9 mouse cellular contexts compared by ENCODE assay signal in the genomic region with DNA sequence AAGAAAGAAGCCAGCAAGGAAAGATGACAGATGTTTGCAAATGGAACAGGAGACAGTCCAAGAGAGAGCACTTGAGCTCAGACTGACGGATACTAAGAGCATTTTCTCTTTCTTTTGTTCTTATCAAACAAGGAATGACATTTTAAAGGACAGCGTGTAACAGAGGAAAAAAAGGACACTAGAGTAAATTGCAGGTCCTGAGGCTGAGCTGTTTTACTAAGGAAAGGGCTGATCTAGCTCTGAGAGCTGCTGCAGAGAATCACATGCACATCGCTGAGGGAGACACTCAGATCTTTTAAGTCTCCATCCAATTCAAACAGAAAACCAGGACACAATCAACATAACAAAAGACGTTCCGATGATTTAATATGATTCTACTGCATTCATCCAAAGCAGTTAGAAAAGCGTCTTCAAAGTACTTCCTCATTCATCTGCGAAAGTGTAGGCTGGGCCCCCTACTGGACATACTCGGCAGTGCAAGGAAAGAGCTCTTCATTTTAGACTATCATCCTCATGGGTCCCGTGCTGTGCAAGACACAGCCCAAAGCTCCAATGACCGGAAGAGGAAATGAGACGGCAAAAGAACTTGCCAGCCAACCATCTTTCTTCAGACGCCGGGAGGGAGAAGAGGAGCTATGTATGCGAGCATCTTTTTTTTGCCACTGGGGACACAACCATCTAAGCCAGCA.
A peak's percentile ranks its signal among the peaks of the same experiment; 100 is the strongest.
DNase-seq lines count a peak whose midpoint lies in the region; ATAC-seq and TF ChIP-seq lines count a peak whose summit lies in the region.
"Had no signal": no experiment of that assay in that cellular context is flagged by ENCODE, and none has a peak within 500 bp of the region (broad histone marks: within the 10 kb centered on the region; RNA-seq: fewer than 3 reads in every experiment).

No protein-coding gene starts in this region.

- H3K36me3 ChIP-seq in midbrain, embryonic 10.5 days, result no peaks in the 10 kb centered on the region
- H3K36me3 ChIP-seq in small intestine, adult 2 months (ENCODE audit: control insufficient read depth, insufficient read depth, low read length), result no peaks in the 10 kb centered on the region

- TF ChIP-seq CTCF in small intestine, adult 2 months (IDR thresholded peaks at IDR 0.05; ENCODE audit: extremely low read depth, insufficient read length, insufficient replicate concordance, low read depth, low read length), result peak; percentile 20; the same call in 1 of the 2 replicates

- no peak for TF ChIP-seq POLR2A in small intestine, adult 2 months (IDR thresholded peaks at IDR 0.05; ENCODE audit: low read depth, low read length)

- ATAC-seq in CD4-positive, CD25-positive, alpha-beta regulatory T cell, adult 4 months, result no peak

- H3K27ac ChIP-seq in midbrain, embryonic 10.5 days (replicated peaks), result no peak overlapping the region
- no peak overlapping the region for H3K27ac ChIP-seq in small intestine, adult 2 months (ENCODE audit: insufficient read depth, low read depth, low read length)

- no peaks in the 10 kb centered on the region for H3K9me3 ChIP-seq in midbrain, embryonic 10.5 days (replicated peaks)

- peaks cover 14% of the 10 kb centered on the region; the same call in 1 of the 2 replicates for H3K4me1 ChIP-seq in midbrain, embryonic 10.5 days
- H3K4me1 ChIP-seq in small intestine, adult 2 months (ENCODE audit: control insufficient read depth, insufficient read depth, insufficient read length, low read length), result no peaks in the 10 kb centered on the region

- peak overlapping the region; percentile 29; the same call in 1 of the 2 replicates for H3K4me3 ChIP-seq in midbrain, embryonic 10.5 days
- H3K4me3 ChIP-seq in small intestine, adult 2 months (ENCODE audit: low read depth, low read length), result no peak overlapping the region
- H3K4me3 ChIP-seq: myocyte had no signal

- no peaks in the 10 kb centered on the region for H3K27me3 ChIP-seq in midbrain, embryonic 10.5 days (ENCODE audit: low read depth, poor library complexity, severe bottlenecking)
- no peaks in the 10 kb centered on the region for H3K27me3 ChIP-seq in small intestine, adult 2 months (ENCODE audit: control insufficient read depth, insufficient read depth, low read length)

- peak; percentile 2 for DNase-seq in CD4-positive, CD25-positive, alpha-beta regulatory T cell, adult 2 months (ENCODE audit: low read depth, low spot score)
- DNase-seq in cerebellum, postnatal 10 days, result peak; percentile 90 to 95
- peak; percentile 70 to 84 for DNase-seq in frontal cortex, postnatal 14 days (ENCODE audit: low spot score in 2 of 2)
- DNase-seq in hindlimb bud, embryonic 11.5 days (ENCODE audit: extremely low spot score, low read depth, low spot score), result peak; percentile 28
- peak; percentile 55 to 90 for DNase-seq in left cerebral cortex, adult 9 months (ENCODE audit: low spot score in 2 of 2)
- DNase-seq in midbrain, embryonic 10.5 days (ENCODE audit: low spot score), result peak; percentile 78

- 39% methylated on average over 14 of the region's 14 CpGs for WGBS in midbrain, embryonic 10.5 days
- 39% methylated on average over 14 of the region's 14 CpGs for WGBS in small intestine, adult 2 months

Comparison
In these comparisons a context has a peak if more than half of its experiments do, and no peak if none do; other contexts are left out.
1. DNase-seq: peak in every context shown above with its lines; median percentile 92 in cerebellum, postnatal 10 days; 78 in midbrain, embryonic 10.5 days; 77 in frontal cortex, postnatal 14 days; 72 in left cerebral cortex, adult 9 months; 28 in hindlimb bud, embryonic 11.5 days; 2 in CD4-positive, CD25-positive, alpha-beta regulatory T cell, adult 2 months.